Mouse (Mus musculus) MEL-GATA-1-ER (cell line): ENCODE results near the gene Fcrl5.

Source experiments
- DNase-seq: peaks from one replicate; pipeline ENCODE4 v3.0.0-alpha.2; 2012; ENCODE audit warnings: low read depth; ENCODE audit errors: extremely low read depth

The Fcrl5 gene

DNA sequence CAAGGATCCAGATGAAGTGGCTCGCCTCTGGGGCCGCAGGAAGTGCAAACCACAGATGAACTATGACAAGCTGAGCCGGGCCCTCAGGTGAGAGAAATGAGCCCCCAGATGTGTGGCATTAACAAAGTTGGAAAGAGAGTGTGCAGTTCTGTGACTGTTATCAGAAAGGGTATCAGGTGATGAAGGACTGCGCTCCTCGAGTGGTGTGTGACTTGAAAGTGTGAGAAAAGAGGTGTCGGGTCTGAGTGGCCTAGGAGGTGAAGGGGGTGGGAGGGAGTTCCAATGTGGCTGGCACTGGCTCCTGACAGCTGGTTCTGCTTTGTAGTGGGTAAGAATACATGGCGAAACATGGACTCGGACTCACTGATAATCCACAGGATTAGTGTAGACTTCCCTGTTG lies 92.4 kb downstream of the Fcrl5 start:
- DNase-seq, result no peak

DNA sequence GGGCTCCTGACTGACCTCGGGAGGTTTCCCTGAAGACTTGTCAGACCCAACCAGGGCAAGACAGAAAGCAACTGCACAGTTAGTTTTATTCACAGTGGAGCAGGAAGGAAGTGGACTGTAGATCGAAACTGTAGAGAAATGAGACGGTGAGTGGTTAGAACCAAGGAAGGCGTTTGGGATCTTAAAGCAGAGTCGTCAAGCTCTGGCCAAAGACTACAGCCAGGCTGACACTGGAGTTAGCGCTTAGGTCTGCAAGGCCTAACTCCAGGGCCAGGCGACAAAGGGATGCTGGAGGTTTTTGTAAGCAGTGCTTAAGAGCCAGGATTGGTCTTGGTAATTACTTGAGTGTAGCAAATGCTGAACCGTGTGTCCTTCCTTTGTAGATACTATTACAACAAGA lies 93.3 kb downstream of the Fcrl5 start:
- DNase-seq, result no peak

DNA sequence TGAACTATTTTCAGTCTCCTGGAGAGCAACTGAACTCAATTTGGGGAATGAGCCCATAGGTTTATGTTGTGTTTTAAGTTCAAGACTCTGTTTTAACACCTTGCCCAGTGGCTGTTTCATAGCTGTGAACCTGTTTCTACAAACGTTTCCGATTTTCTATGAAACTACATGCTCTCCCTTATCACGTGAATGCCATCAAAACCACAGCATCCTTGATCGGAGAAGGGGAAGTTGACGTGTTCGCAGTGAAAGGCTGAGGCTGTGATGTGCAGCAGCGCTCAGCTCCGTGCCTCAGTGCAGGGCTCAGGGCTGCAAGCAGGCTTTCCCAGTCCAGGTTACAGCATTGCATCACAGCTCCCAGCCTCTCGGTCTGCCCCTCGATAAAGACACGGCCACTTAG lies 94.0 kb downstream of the Fcrl5 start:
- DNase-seq, result peak; percentile 86

DNA sequence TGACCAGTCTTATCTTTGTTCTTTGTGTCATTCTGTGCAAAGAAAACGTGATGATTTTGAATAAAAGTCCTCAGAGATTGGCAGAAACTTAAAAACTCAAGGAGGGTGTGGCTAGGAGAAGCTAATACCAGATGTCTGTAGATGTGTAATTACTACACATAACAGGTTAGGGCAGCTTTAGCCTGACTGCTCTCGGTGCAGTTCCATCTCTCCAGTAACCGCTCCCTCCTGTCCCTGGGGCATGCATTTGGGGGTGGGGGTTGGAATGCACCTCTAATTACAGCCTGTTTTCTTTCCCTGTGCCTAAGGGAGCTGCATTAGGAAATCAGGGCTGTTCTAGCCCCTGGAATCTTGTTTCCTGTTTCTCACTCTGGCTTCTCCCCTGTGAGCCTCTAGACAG lies 94.7 kb downstream of the Fcrl5 start:
- DNase-seq, result no peak

DNA sequence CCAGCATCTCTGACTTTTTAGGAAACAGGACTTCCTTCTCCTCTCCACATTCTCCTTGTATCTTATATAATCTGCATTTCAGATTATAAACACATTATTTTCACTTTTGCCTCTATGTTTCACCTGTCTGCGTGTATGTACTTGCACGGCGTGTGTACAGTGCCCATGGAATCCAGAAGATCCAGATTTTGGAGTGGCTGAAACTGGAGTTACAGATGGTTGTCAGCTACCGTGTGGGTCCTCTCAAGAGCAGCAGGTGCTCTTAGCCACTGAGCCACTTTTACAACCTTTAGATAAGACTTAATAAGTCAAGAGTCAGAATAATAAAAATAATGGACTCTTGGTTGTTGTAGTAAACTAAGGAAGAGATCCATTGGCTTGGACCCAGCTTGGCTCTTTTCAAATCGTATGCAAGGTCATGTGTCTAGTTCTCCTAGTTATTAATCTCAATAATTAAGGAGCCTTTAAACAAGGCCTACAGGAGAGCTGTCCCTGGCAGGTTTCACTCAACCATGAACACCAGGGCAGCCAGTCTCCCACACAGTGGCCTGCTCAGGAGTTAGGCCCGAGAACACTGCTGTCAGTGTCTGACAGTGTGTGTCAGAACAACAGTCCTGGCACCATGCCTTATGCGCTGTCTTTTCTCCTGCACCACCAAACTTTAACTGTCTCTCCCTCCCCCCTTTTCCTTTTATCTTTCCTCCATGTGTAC lies 98.2 kb downstream of the Fcrl5 start:
- DNase-seq, result no peak

DNA sequence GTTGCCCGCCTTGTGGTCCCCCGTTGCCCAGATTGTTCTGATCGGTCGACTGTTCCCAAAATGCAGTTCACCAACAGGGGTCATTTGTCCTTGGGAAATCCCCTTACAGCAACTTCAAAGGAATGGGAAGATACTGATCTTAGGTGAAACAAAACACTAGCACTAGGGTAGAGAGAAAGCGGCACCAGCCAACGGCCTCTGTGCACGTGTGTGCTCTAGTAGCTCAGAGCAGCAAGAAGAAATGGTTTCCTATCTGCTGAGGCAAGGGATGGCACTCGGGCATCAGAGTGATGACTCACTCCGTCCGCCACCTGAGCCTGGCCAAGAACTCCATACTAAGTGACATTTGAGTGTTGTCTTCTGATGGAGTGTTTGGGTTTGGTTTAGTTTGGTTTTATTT lies 102.5 kb downstream of the Fcrl5 start:
- DNase-seq, result no peak

DNA sequence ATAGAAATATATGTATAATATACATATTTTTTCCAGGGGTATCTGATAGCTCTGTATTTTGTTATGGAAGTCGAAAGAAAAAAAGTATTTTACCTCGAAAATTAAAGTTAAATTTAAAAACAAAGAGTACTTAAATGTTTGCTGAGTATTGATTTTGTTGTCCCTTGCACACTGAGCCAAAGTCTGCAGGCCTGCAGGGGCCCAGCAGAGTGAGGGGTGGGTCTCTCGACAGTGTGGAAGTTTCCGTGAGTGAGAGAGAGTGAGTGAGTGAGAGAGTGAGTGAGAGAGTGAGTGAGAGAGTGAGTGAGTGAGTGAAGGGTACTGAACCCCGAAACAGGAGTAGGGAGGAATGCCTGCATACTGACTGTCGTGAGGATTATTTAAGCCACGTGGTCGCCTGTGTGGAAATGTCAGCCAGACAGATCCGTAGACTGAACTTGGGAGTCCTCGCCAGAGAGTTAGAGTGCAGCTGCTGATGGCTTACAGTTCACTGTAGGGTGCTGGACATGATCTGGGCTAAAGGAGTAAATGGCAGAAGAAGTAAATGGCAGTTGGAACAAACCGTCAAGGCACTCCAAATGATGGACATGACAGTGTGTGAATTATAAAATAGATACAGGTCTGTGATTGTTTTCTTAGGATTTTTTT lies 104.6 kb downstream of the Fcrl5 start:
- DNase-seq, result no peak

DNA sequence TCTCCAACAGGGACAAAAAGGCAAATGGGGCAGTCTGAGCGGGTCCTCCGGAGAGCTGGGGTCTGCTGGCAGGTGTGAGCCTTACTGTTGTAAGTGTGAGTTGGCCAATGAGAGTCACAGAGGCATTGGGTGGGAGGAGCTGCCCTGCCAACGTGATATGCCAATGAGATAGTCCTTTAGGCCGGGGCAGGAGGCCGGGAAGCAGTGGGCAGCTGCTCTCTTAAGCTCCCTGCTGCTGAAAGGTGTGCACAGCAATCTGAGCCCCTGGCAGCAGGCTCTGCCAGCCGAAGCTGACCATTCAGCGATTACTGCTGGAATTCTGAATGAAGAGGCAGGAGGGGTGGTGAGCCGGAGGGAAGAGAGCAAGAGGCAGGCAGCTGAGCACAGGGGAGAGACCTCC lies 105.1 kb downstream of the Fcrl5 start:
- DNase-seq, result no peak

DNA sequence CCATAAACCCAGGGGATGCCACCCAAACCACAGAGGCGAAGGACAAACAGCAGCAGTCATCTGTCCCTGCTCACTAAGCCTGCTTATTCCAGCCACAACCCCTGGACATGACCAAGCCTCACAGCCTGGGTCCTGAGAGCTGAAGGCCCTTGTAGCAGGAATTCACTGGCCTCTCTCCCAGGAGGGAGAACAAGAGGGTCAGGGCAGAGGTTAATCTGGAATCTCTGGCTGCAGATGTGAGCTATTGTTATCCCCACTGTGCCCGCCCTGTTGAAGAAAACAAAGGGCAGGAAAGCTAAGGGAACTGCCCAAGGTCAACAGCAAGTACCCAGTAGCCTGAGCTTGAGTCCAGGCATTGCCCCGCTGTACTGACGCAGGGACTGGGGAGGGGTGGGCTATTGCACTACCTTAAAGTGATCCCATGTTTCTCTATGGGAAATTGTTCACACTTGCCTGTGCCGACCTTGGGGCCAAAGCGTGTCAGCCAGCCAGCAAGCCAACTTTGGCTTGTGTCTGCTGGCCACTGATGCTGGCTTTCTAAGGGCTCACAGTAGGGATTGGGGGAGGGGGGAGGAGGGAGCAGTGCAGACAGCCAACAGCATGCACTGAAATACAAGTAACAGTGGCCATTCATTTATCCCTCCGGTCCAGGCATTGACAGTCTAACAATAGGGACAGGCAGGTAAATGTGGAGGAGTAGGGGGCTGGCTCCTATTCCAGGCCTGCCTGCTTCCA lies 107.1 kb downstream of the Fcrl5 start:
- no peak for DNase-seq

DNA sequence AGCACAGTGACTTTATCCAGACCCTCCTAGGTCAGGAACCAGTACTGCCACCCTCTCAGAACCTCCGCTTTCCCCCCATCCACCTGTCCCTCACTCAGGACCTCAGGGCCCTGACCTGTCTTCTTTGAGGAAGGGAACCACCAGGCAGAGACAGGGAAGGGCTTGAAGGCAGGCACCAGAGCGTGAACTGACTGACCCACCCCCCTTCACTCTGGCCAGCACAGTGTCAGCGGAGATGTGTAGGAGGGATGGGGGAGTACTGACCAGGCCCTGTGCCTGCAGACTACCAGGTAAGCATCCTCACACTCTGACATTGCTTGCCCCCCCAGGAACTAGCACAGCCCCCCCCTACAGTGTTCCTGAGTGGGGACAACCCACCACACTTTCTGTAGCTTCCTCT lies 110.0 kb downstream of the Fcrl5 start:
- DNase-seq, result no peak

DNA sequence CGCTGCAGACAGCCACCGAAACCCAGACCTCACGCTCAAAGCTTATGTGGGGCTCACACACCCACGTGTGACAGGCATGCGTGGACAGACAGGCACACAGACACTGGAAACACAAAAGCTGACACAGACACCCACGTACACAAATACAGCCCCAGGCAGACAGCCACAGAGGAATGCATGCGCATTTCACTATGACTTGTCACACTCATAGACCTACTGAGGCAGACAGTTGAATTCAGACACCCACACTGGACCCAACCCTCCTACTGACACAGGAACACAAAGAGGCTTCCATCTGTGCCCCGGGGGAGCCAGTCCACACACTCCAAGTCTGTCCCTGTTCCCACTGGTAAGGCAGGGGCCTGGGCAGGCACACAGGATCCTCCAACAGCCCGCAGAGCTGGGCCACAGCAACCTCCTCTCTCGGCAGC lies 110.7 kb downstream of the Fcrl5 start:
- DNase-seq, result no peak

DNA sequence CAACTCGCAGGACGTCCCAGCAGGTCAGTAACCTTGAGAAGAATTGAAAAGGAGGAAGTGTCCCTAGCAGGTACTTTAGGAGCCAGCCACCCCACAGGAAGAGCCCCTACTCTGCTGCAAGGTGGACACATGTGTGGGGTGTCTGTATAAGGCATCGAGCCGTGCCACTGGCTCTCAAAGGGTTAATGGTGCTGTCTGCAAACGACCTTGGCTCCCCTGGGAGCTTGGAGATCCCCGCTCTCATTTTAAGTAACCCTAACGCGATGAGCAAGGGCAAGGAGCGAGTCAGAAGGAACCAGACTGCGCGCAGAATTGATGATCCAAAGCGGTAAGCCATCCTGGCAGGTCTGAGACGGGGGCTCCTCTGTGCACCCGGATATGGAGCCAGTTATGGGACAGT lies 114.3 kb downstream of the Fcrl5 start:
- no peak for DNase-seq
